Mouse (Mus musculus): ENCODE measurements around the gene Glce. TPM values are rescaled to one million over a fixed set of nuclear protein-coding genes. Genes with fewer than 3 reads are reported as not detected.

The Glce gene
- polyA plus RNA-seq, 1 experiment from 2014 or later, result 27.5 TPM

DNA sequence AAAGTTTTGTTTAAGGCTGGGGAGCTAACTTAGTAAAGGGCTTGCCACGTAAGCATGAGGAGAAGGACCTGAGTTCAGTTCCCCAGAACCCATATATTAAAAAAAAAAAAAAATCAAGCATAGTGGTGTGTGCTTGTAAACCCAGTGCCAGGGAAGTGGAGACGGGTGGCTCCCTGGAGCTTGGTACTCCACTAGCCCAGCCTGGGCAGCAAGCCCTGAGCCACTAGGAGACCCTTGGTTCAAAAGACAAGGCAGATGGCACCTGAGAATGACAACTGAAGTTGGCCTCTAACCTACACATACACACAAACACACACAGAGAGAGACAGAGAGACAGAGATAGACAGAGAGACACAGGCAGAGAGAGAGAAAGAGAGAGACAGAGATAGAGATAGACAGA lies 30.1 kb upstream of the Glce start:
- no peaks in the 10 kb centered on the region for H3K36me3 ChIP-seq
- DNase-seq (ENCODE audit: low spot score), result no peak
- no peak overlapping the region for H3K4me3 ChIP-seq
- H3K27me3 ChIP-seq (ENCODE audit: low read depth, poor library complexity, severe bottlenecking), result no peaks in the 10 kb centered on the region
- no peak overlapping the region for H3K27ac ChIP-seq
- H3K4me1 ChIP-seq, result peaks cover 23% of the 10 kb centered on the region
- no peaks in the 10 kb centered on the region for H3K9me3 ChIP-seq (replicated peaks)
- WGBS, result 85% methylated on average over 2 of the region's 2 CpGs

DNA sequence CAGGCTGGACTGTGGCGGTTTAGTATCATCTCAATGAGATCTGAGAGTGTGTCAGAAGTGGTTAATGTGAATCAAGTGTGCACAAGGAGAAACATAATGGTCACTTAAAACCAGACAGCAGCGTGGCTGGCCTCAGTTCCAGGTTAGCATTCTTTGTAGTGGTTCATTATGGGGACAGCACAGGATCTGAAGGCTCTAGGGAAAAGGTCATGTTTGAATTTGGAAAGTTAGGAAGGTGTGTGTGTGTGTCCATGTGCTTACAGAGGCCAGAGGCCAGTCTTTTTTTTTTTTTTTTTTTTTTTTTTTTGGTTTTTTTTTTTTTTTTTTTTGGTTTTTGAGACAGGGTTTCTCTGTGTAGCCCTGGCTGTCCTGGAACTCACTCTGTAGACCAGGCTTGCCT lies 22.7 kb upstream of the Glce start:
- Histone ChIP-seq H3K4me3 (no peak overlapping the region), H3K9me3 (replicated peaks) (no peaks in the 10 kb centered on the region), H3K27ac (no peak overlapping the region), H3K36me3 (no peaks in the 10 kb centered on the region), H3K4me1 (peaks cover 22% of the 10 kb centered on the region), H3K27me3 (ENCODE audit: low read depth, poor library complexity, severe bottlenecking) (no peaks in the 10 kb centered on the region)
- WGBS, result 89% methylated on average over 2 of the region's 2 CpGs
- no peak for DNase-seq (ENCODE audit: low spot score)

DNA sequence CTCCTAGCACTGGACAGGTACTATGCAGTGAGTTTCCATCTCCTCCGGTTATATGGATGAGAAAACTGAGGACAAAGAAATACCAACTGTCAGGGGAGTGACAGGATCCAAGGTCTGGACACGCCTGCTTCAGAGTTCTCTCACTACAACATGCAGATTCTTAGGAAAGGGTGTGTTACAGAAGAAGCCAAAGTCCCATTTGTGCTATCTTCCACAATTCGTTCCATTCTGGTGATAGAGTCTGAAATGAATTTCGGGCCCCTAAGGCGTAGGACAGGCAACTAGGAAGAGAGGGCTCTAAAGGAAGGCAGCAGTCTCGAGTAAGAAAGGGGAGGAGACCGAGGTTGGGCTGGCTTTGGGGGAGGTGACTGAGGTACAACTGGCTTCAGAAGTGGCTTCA lies 21.0 kb upstream of the Glce start:
- no peaks in the 10 kb centered on the region for H3K36me3 ChIP-seq
- no peak overlapping the region for H3K27ac ChIP-seq
- DNase-seq (ENCODE audit: low spot score), result no peak
- 64% methylated on average over 7 of the region's 7 CpGs for WGBS
- H3K27me3 ChIP-seq (ENCODE audit: low read depth, poor library complexity, severe bottlenecking), result no peaks in the 10 kb centered on the region
- H3K4me3 ChIP-seq, result no peak overlapping the region
- peaks cover 34% of the 10 kb centered on the region for H3K4me1 ChIP-seq
- no peaks in the 10 kb centered on the region for H3K9me3 ChIP-seq (replicated peaks)

DNA sequence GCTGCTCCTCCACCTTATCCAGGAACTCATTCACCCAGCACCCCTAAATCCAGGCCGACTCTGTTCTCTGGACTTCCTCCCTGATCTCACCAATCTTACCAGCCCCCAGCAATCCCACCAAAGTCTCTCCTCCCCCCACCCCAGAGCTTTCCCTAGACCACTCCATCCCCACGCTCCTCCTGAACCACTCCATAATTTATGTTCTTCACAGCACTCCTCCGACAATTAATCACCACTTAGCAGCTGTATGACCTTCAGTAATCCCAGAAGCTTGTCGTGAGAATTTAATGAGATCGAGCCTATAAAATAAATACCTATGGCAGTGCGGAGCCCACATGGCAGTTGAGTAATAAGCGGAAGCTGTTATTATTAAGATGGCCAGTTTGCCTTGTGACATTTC lies 16.6 kb upstream of the Glce start:
- H3K4me3 ChIP-seq, result no peak overlapping the region
- no peaks in the 10 kb centered on the region for H3K9me3 ChIP-seq (replicated peaks)
- H3K4me1 ChIP-seq, result peaks cover 41% of the 10 kb centered on the region
- no peak overlapping the region for H3K27ac ChIP-seq
- H3K27me3 ChIP-seq (ENCODE audit: low read depth, poor library complexity, severe bottlenecking), result no peaks in the 10 kb centered on the region
- H3K36me3 ChIP-seq, result no peaks in the 10 kb centered on the region
- 59% methylated on average over 7 of the region's 7 CpGs for WGBS
- DNase-seq (ENCODE audit: low spot score), result no peak

DNA sequence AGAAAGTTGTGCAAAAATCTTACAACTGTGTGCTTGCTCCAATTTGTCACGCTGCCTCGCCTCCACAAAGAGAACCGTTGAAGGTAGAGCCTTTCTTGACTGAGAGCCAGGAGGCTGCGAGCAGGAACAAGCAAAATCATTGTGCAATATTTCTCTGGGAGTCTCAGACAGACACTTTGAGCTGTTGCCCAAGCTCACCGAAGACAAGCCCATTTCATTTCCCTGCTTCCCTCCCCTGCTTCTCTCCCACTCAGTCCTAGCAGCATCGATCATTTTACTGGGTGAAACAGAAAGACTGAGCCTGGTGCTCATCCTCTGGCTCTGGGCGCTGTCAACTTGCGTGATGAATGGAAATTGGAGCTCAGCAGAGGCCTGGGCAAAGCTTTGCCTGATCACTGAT lies 14.8 kb upstream of the Glce start:
- no peak overlapping the region for H3K27ac ChIP-seq
- no peaks in the 10 kb centered on the region for H3K9me3 ChIP-seq (replicated peaks)
- 51% methylated on average over 8 of the region's 8 CpGs for WGBS
- H3K36me3 ChIP-seq, result no peaks in the 10 kb centered on the region
- peaks cover 29% of the 10 kb centered on the region for H3K4me1 ChIP-seq
- H3K27me3 ChIP-seq (ENCODE audit: low read depth, poor library complexity, severe bottlenecking), result no peaks in the 10 kb centered on the region
- DNase-seq (ENCODE audit: low spot score), result no peak
- no peak overlapping the region for H3K4me3 ChIP-seq

DNA sequence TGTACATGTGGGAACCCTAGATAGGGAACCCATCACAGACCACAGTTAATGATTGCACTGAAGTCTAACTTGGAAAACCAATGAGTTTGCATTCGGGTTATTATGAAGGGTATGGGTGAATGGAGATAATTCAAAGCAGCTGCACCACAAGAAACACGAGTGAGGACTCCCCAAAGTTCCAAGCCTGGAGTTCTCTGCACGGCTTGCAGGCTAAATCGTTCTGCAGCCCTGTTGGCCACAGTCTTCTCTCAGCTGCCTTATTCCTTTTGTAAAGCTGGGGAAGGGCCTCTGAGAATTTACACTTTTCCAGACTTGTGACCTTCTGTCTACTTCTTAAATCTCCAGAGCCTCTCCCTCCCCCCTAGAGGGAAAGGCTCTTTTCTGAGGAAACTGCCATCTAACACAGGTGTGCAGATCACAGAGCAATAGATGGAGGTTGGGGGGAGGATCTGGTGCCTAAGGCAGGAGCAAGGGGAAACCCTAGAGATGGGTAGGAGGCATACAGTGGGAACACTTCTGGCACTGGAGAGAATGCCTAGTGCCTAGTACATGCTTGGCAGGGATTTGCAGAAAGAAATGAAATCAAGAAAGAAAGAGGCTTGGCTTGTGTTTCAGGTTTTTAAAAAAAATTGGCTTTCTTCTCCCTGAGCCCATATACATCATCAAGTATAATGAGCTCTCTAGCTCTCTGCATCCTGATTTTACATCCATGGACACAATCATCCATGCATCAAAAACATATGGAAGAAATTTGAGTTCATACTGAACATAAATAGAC lies 9.7 kb upstream of the Glce start:
- peaks cover 12% of the 10 kb centered on the region for H3K4me1 ChIP-seq
- no peaks in the 10 kb centered on the region for H3K27me3 ChIP-seq (ENCODE audit: low read depth, poor library complexity, severe bottlenecking)
- no peaks in the 10 kb centered on the region for H3K9me3 ChIP-seq (replicated peaks)
- no peaks in the 10 kb centered on the region for H3K36me3 ChIP-seq
- 72% methylated on average over 4 of the region's 4 CpGs for WGBS
- no peak for DNase-seq (ENCODE audit: low spot score)
- H3K4me3 ChIP-seq, result no peak overlapping the region
- H3K27ac ChIP-seq, result peak overlapping the region; percentile 42; the same call in 1 of the 2 replicates

DNA sequence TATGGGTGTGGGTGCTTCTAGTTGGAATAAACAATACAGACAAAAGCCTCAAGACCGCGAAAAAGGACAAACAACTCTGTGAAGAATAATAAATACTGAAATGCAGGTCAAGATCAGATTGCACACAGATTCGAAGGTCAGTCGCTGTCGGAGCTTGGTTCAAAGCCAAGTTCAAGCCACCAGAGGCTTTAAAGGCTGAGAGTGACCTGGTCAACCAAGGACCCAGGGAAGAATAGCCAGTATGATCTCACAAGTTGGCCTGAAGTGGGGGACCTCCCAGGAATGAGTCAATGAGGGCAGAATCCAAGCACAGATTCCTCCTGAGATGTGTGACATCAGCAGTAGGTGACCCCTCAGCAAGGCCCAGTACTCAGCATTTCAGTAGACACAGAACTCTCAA lies 8.3 kb upstream of the Glce start:
- no peak overlapping the region for H3K4me3 ChIP-seq
- peaks cover 11% of the 10 kb centered on the region for H3K4me1 ChIP-seq
- no peaks in the 10 kb centered on the region for H3K9me3 ChIP-seq (replicated peaks)
- no peak overlapping the region for H3K27ac ChIP-seq
- H3K36me3 ChIP-seq, result no peaks in the 10 kb centered on the region
- 94% methylated on average over 5 of the region's 5 CpGs for WGBS
- H3K27me3 ChIP-seq (ENCODE audit: low read depth, poor library complexity, severe bottlenecking), result no peaks in the 10 kb centered on the region
- no peak for DNase-seq (ENCODE audit: low spot score)

DNA sequence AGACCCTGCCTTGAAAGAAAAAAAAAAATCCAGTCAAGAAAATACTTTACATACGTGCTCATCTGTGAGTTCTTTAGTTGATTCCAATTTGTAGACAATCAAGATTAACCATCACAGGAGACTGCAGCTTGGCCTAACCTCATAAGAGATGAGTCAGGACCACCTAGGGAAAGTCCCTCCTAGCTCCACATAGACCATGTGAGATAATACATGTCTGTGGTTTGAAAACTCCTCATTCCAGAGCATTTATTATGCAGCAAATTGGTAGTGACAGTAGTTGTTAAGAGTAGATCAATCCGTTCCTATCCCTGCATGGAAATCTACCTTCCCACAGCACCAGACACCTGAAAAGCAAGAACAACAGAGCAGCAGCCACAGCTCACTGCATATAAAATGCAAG lies 5.6 kb upstream of the Glce start:
- DNase-seq (ENCODE audit: low spot score), result no peak
- Histone ChIP-seq H3K36me3 (no peaks in the 10 kb centered on the region), H3K4me3 (no peak overlapping the region), H3K27ac (no peak overlapping the region), H3K9me3 (replicated peaks) (no peaks in the 10 kb centered on the region), H3K4me1 (peaks cover 18% of the 10 kb centered on the region), H3K27me3 (ENCODE audit: low read depth, poor library complexity, severe bottlenecking) (no peaks in the 10 kb centered on the region)
- 87% methylated on average over 2 of the region's 2 CpGs for WGBS

DNA sequence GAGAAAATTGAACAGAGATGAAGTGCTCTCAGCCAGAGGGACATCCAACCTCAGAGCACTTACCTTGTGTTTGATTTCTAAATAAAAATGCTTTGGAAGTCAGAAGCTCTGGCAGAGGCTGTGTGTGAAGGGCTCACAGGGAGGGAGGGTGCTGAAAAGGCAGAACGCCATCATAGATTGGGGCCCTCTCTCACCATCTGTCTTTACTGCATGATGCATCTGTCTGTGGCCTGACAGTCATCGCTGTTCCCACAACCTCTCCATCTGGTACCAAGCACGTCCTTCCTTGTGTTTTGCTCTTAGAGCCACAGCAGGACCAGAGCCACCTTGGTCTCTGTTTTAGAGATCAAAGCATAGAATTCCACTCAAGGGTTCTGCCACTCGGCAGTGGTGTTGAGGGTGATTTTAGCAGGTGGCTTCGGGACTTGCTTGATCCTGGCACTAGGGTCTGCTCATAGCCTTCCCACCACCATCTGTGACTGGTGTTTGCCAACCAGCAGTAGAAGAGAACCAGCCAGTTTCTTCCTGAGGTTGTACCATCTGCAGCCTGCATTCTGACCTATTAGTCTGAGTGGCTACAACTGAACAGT lies 3.6 kb upstream of the Glce start:
- 85% methylated on average over 5 of the region's 5 CpGs for WGBS
- no peak for DNase-seq (ENCODE audit: low spot score)
- Histone ChIP-seq H3K27ac (no peak overlapping the region), H3K9me3 (replicated peaks) (no peaks in the 10 kb centered on the region), H3K36me3 (no peaks in the 10 kb centered on the region), H3K27me3 (ENCODE audit: low read depth, poor library complexity, severe bottlenecking) (no peaks in the 10 kb centered on the region), H3K4me3 (no peak overlapping the region), H3K4me1 (peaks cover 19% of the 10 kb centered on the region)

DNA sequence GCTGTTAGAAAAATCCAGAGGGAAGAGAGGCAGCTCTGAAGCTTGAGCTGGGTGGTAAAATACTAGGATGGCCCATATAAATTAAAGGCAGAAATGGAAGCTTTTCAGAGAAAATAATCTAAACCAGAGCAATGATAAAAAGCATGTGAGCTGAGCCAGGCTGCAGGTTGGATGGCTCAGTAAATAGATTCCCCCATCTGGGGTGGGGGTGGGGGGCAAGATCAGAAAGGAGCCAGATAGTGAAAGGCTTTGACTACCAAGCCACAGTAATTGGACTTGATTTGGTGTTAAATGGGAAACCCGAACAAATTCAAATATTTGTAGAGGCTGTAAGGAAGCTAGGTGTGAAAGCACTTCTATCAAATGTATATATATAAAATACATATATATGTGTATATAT lies 1.8 kb upstream of the Glce start:
- H3K4me3 ChIP-seq, result no peak overlapping the region
- H3K4me1 ChIP-seq, result peaks cover 18% of the 10 kb centered on the region
- no peaks in the 10 kb centered on the region for H3K9me3 ChIP-seq (replicated peaks)
- 82% methylated on average over 1 of the region's 1 CpGs for WGBS
- H3K36me3 ChIP-seq, result no peaks in the 10 kb centered on the region
- no peaks in the 10 kb centered on the region for H3K27me3 ChIP-seq (ENCODE audit: low read depth, poor library complexity, severe bottlenecking)
- DNase-seq (ENCODE audit: low spot score), result no peak
- no peak overlapping the region for H3K27ac ChIP-seq

DNA sequence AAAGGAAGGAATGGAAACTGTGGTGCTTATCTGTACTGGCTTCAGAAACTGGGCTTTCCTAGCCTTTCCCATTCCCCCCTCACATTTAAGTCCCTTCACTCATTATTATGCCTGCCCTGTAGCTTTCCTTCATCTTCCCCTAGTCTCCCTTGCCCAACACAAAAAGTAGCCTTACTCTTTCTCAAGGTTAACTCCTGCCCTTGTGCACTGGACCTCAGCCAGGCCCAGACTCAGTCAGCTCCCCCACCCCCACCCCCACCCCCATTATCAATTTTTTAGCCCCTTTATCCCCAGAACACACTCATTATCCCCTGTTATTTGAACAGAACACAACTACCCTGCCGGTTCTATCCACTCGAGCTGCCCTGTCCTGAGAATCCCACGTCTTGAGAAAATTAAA lies 1.0 kb upstream of the Glce start:
- WGBS, result 57% methylated on average over 3 of the region's 3 CpGs
- peak overlapping the region; percentile 81 for H3K27ac ChIP-seq
- peak overlapping the region; percentile 89 for H3K4me3 ChIP-seq
- DNase-seq (ENCODE audit: low spot score), result no peak
- H3K36me3 ChIP-seq, result no peaks in the 10 kb centered on the region
- H3K9me3 ChIP-seq (replicated peaks), result no peaks in the 10 kb centered on the region
- H3K27me3 ChIP-seq (ENCODE audit: low read depth, poor library complexity, severe bottlenecking), result no peaks in the 10 kb centered on the region
- peaks cover 18% of the 10 kb centered on the region for H3K4me1 ChIP-seq

DNA sequence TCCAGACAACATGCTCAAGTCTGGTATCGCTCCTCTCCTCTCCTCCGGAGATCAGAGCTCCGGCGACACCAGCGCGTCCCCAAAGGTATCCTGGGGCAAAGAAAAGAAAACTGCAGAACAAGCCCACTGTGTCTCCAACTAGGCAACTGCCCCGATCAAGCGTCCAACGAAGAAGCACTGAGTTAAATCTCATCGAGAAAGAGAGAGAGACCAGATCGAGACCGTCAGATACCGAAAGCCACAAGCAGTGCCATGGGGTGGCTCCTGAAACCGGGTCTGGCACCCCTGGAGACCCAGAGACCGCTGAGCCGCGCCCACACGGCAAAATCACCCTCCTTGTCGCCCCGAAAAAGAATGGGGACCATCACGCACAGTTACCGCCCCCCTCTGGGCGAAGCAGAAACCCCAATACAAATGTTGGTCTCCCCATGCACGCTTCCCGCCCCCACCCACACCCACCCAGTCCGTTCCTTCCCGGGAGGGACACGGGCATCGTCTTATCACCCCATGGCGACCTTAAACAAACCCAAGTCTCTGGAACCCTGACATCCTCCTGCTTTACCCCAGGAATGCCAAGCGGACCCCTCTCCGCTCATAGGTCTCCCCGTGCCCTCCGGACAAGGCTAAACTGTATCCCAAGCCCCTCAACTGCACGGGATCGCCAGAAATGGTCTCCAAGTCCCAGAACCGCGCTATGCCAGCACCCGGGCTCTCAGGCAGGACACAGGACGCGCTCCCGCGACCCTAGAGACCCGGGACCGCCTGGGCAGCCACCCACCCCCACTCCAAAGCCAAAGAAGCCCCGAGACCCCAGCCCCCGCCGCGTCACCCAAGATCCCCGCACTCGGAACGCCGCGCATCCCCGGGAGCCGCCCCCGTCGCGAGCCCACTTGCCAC lies 656 bp downstream of the Glce start:
- peaks cover 18% of the 10 kb centered on the region for H3K4me1 ChIP-seq
- H3K9me3 ChIP-seq (replicated peaks), result no peaks in the 10 kb centered on the region
- H3K27me3 ChIP-seq (ENCODE audit: low read depth, poor library complexity, severe bottlenecking), result no peaks in the 10 kb centered on the region
- peak overlapping the region; percentile 89 for H3K4me3 ChIP-seq
- H3K27ac ChIP-seq, result peak overlapping the region; percentile 96
- WGBS, result under 1% methylated on average over 59 of the region's 59 CpGs
- DNase-seq (ENCODE audit: low spot score), result peak; percentile 63
- H3K36me3 ChIP-seq, result no peaks in the 10 kb centered on the region

DNA sequence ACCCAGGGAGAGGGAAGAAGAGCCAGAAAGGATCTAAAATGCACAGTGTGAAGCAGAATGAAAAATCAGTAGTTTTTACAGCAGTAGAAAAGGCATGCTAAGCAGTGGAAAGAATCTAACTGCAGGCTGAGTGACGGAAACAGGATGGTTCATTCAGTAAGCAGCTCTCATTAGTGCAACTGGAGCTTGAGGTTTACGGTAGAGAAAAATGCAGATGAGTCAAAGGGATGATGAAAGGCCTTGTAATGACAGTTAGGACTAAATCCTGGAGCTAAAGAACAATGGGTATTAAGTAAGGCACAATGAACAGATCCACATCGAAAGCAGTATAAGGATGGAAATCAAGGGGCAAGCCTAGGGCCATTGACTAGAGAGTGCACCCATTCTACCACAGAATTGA lies 3.7 kb downstream of the Glce start:
- Histone ChIP-seq H3K27ac (no peak overlapping the region), H3K9me3 (replicated peaks) (no peaks in the 10 kb centered on the region), H3K4me1 (peaks cover 17% of the 10 kb centered on the region), H3K27me3 (ENCODE audit: low read depth, poor library complexity, severe bottlenecking) (no peaks in the 10 kb centered on the region), H3K36me3 (no peaks in the 10 kb centered on the region), H3K4me3 (no peak overlapping the region)
- WGBS, result 59% methylated on average over 3 of the region's 3 CpGs
- no peak for DNase-seq (ENCODE audit: low spot score)
